Mouse (Mus musculus) megakaryocyte, embryonic 14.5 days (primary cell): ENCODE results near the gene Dst.

Experiments
- FLI1 ChIP-seq: IDR thresholded peaks from 2 replicates; pipeline ENCODE4 v1.6.1; 2012; ENCODE audit warnings: low read length, inconsistent platforms, mixed read lengths
- GATA1 ChIP-seq: IDR thresholded peaks from 3 replicates; pipeline ENCODE4 v1.6.1; 2012; ENCODE audit warnings: mixed read lengths, low read length, inconsistent platforms, borderline replicate concordance

DNA sequence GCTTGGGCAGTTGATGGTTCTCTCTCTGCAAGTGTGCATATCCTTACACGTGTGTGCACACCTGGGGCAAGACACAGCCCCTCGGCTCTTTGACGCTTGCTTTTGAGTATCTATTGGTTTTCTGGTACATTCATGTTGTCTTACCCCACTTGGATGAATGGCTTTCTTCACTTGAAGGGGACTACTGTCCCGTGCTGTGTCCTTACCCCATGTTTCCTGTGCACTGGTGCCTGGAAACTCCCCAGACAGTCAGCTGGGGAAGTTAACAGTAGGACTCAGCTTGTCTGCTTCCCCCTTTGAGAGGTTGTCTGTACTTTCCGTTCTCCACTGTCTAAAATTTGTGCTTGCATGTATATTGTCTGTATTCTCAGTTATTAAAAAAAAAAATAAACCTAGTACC lies 120.7 kb downstream of the Dst start:
- TF ChIP-seq GATA1, result no peak
- no peak for TF ChIP-seq FLI1
